Mouse (Mus musculus): ENCODE results near the gene Hic2. TPM values are rescaled to one million over a fixed set of nuclear protein-coding genes. Genes with fewer than 3 reads are reported as not detected.

Gene Hic2
- polyA plus RNA-seq, 1 experiment from 2014 or later = 9.4 TPM

DNA sequence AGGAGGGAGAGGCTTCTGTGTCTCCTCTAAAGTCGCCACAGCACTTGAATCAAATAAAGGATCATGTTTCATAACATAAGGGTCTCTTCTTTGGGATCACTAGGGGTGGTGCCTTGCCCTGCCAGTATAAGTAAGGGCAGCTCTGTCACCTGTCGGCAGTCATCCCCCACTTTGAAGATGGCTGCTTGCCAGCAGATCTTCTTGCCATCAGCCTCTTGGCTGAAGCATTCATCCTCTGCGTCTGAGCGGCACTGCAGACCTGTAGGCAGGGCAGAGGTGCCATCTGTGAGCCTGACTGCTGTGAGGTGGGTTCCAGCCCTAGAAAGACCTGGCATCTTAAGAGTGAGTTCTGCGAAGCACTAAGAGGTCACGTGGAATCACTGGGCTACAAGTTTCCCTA, 49.8 kb downstream of the Hic2 start:
- Histone ChIP-seq H3K4me1 (replicated peaks; ENCODE audit: control insufficient read depth, insufficient read depth, low read length) (peaks cover under 1% of the 10 kb centered on the region; the same call in 1 of the 2 replicates), H3K9me3 (ENCODE audit: control insufficient read depth, low read length) (no peaks in the 10 kb centered on the region), H3K9ac (replicated peaks; ENCODE audit: low read depth, low read length) (no peak overlapping the region), H3K4me3 (replicated peaks; ENCODE audit: low read length) (no peak overlapping the region), H3K27me3 (replicated peaks; ENCODE audit: control insufficient read depth, insufficient read depth, low read length) (peaks cover 11% of the 10 kb centered on the region), H3K27ac (ENCODE audit: low read length) (no peak overlapping the region), H3K4me2 (ENCODE audit: low read length) (no peak overlapping the region), H3K36me3 (ENCODE audit: control insufficient read depth, insufficient read depth) (peaks cover 22% of the 10 kb centered on the region)
- ATAC-seq = no peak
- WGBS = 72% methylated on average over 6 of the region's 6 CpGs

DNA sequence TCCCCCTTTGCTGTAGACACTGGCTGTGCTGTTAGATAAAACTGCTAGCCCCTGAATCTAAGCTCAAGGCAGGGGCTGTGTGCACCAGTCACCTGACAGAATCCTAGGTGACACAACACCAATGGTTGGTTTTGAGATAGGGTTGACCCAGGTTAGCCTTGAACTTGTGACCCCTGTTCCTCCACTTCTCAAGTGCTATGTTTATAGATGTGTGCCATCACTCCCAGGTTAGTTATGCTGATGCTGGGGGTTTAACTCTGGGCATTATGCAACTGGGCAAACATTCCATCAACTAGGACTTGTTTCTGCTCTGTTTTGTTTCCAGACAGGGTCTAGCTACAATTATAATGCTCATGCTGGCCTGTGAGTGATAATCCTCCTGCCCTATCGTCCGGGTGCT, 53.7 kb downstream of the Hic2 start:
- no peak for ATAC-seq
- 90% methylated on average over 2 of the region's 2 CpGs for WGBS

DNA sequence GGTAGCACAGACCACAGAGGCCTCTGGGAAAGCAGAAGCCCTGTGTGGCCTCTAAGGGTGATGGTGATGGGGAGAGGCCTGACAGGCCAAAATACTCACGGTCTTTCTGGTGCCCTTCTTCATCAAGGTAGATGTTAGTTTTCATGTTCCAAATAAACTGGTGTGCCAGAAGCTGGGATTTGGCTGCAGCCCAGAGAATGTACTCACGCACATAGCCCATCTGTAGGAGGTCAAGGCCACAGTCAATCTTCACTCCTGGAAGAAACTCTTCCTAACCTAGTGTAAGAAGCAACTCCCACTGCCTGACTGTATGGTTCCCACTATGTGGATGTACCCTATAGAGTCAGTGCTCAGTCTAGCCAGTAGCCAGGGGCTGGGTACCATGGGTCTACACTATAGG, 57.6 kb downstream of the Hic2 start:
- no peak overlapping the region for H3K27ac ChIP-seq (ENCODE audit: low read length)
- H3K4me3 ChIP-seq (replicated peaks; ENCODE audit: low read length) = no peak overlapping the region
- ATAC-seq = no peak
- no peaks in the 10 kb centered on the region for H3K9me3 ChIP-seq (ENCODE audit: control insufficient read depth, low read length)
- WGBS = 84% methylated on average over 2 of the region's 2 CpGs
- peaks cover 21% of the 10 kb centered on the region for H3K36me3 ChIP-seq (ENCODE audit: control insufficient read depth, insufficient read depth)
- H3K4me2 ChIP-seq (ENCODE audit: low read length) = no peak overlapping the region
- no peak overlapping the region for H3K9ac ChIP-seq (replicated peaks; ENCODE audit: low read depth, low read length)
- no peaks in the 10 kb centered on the region for H3K4me1 ChIP-seq (replicated peaks; ENCODE audit: control insufficient read depth, insufficient read depth, low read length)
- H3K27me3 ChIP-seq (replicated peaks; ENCODE audit: control insufficient read depth, insufficient read depth, low read length) = no peaks in the 10 kb centered on the region

More for the DNA sequence above, 53.7 kb downstream of the Hic2 start:
- no peak overlapping the region for H3K4me2 ChIP-seq (ENCODE audit: low read length)
- H3K27me3 ChIP-seq (replicated peaks; ENCODE audit: control insufficient read depth, insufficient read depth, low read length) = no peaks in the 10 kb centered on the region
- H3K4me3 ChIP-seq (replicated peaks; ENCODE audit: low read length) = no peak overlapping the region
- no peak overlapping the region for H3K27ac ChIP-seq (ENCODE audit: low read length)
- no peaks in the 10 kb centered on the region for H3K4me1 ChIP-seq (replicated peaks; ENCODE audit: control insufficient read depth, insufficient read depth, low read length)
- H3K9ac ChIP-seq (replicated peaks; ENCODE audit: low read depth, low read length) = no peak overlapping the region
- H3K9me3 ChIP-seq (ENCODE audit: control insufficient read depth, low read length) = no peaks in the 10 kb centered on the region
- H3K36me3 ChIP-seq (ENCODE audit: control insufficient read depth, insufficient read depth) = peaks cover 27% of the 10 kb centered on the region

DNA sequence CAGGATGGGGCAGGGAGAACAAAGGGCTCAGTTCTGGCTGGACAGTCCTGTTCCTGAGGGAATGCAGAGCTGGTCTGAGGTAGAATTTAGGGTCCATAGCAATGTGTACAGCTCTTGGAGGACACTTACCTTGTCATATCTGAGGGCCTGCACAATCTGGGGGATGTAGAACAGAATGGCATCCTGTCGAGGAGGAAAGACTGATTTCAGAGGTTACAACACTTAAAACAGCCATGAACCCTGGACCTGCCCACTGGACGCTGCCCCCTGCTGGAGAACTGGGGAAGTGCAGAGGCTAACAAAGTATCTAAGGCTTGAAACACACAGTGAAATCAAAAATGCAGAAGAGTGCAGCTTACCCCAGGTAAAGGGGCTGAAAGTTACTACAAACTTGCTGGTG, 59.4 kb downstream of the Hic2 start:
- Histone ChIP-seq H3K9ac (replicated peaks; ENCODE audit: low read depth, low read length) (no peak overlapping the region), H3K27ac (ENCODE audit: low read length) (no peak overlapping the region), H3K4me2 (ENCODE audit: low read length) (no peak overlapping the region), H3K9me3 (ENCODE audit: control insufficient read depth, low read length) (no peaks in the 10 kb centered on the region), H3K36me3 (ENCODE audit: control insufficient read depth, insufficient read depth) (peaks cover 20% of the 10 kb centered on the region), H3K4me3 (replicated peaks; ENCODE audit: low read length) (no peak overlapping the region), H3K27me3 (replicated peaks; ENCODE audit: control insufficient read depth, insufficient read depth, low read length) (no peaks in the 10 kb centered on the region), H3K4me1 (replicated peaks; ENCODE audit: control insufficient read depth, insufficient read depth, low read length) (no peaks in the 10 kb centered on the region)
- ATAC-seq = peak; percentile 20
- 2% methylated on average over 2 of the region's 2 CpGs for WGBS

DNA sequence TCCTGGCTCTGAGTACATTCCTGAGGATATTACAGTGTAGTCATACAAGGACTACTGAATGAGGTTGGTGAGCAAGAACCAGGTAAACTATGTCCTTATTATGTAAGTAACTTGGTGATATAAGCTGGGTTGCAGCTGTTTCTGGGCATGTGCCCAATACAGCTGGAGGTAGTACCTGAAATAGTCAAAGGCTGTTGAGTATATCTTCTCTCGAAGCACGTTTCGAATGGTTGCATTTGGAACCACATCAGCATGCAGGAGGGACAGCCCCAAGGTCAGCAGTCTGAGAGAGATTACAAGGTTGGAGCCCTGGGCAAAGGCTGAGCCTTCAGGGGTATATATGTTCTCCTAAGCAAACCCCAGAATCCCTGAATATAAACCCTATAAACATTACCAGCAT, 67.4 kb downstream of the Hic2 start:
- H3K27ac ChIP-seq (ENCODE audit: low read length) = no peak overlapping the region
- WGBS = 95% methylated on average over 3 of the region's 3 CpGs

DNA sequence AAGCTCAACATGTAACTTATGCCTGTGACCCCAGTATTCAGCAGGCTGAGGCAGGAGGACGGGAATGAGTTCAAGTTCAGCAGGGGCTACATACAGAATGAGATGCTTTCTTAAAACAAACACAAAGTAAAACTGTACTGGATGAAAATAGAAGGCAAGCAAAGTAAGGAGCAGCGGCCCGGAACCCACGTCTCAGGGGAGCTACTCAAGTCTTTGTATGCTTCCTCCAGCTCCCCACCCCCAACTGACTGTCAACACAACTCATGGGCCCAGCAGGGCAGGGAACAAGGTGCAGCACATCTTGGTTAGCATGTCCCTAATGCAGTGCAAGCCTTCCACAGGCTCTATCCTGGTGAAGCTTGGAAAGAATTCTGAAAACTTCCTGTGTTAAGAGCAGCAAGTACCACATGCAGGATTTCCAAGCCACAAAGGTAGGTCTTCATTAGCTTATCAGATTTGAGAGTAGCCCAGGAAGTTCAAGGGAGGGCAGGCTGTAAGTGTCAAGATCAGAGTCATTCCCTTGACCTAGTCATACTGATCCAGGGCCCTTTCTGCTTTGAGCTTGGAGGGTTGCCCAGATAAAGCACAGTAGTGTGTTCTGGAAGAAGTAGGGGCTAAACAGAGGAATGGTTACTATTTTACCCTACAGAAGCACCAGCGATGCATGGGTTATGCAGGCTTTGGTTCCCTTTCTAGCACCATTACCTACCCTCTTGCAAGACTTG, 70.3 kb downstream of the Hic2 start:
- ATAC-seq = no peak
- WGBS = 81% methylated on average over 5 of the region's 5 CpGs
- H3K4me1 ChIP-seq (replicated peaks; ENCODE audit: control insufficient read depth, insufficient read depth, low read length) = no peaks in the 10 kb centered on the region
- H3K4me3 ChIP-seq (replicated peaks; ENCODE audit: low read length) = no peak overlapping the region
- no peak overlapping the region for H3K27ac ChIP-seq (ENCODE audit: low read length)
- no peaks in the 10 kb centered on the region for H3K27me3 ChIP-seq (replicated peaks; ENCODE audit: control insufficient read depth, insufficient read depth, low read length)
- H3K9me3 ChIP-seq (ENCODE audit: control insufficient read depth, low read length) = no peaks in the 10 kb centered on the region
- no peak overlapping the region for H3K9ac ChIP-seq (replicated peaks; ENCODE audit: low read depth, low read length)
- H3K4me2 ChIP-seq (ENCODE audit: low read length) = no peak overlapping the region
- peaks cover 44% of the 10 kb centered on the region for H3K36me3 ChIP-seq (ENCODE audit: control insufficient read depth, insufficient read depth)

More for the DNA sequence above, 67.4 kb downstream of the Hic2 start:
- Histone ChIP-seq H3K27me3 (replicated peaks; ENCODE audit: control insufficient read depth, insufficient read depth, low read length) (no peaks in the 10 kb centered on the region), H3K4me1 (replicated peaks; ENCODE audit: control insufficient read depth, insufficient read depth, low read length) (no peaks in the 10 kb centered on the region), H3K4me2 (ENCODE audit: low read length) (no peak overlapping the region), H3K36me3 (ENCODE audit: control insufficient read depth, insufficient read depth) (peaks cover 36% of the 10 kb centered on the region), H3K9me3 (ENCODE audit: control insufficient read depth, low read length) (no peaks in the 10 kb centered on the region), H3K4me3 (replicated peaks; ENCODE audit: low read length) (no peak overlapping the region), H3K9ac (replicated peaks; ENCODE audit: low read depth, low read length) (no peak overlapping the region)
- ATAC-seq = no peak

DNA sequence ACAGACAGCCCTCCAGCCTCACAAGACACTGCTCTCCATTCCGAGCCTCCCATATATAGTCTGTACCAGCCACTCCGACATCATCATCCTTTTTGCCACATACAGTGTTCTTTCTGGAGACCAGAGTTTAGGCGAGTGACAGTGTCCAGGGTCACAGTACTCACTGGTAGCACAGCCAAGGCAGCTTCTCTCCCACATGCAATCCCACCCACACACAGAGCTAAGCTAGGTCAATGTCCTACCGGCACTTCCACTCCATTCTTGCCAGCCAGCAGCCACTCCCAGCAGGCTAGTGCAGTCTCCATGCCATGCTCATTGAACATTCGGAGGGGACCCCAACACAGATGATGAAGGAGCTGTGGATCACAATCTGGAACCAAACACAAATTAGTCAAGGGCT, 74.1 kb downstream of the Hic2 start:
- Histone ChIP-seq H3K4me2 (ENCODE audit: low read length) (no peak overlapping the region), H3K9me3 (ENCODE audit: control insufficient read depth, low read length) (no peaks in the 10 kb centered on the region), H3K27me3 (replicated peaks; ENCODE audit: control insufficient read depth, insufficient read depth, low read length) (no peaks in the 10 kb centered on the region), H3K4me1 (replicated peaks; ENCODE audit: control insufficient read depth, insufficient read depth, low read length) (no peaks in the 10 kb centered on the region), H3K4me3 (replicated peaks; ENCODE audit: low read length) (no peak overlapping the region), H3K36me3 (ENCODE audit: control insufficient read depth, insufficient read depth) (peaks cover 35% of the 10 kb centered on the region), H3K27ac (ENCODE audit: low read length) (no peak overlapping the region), H3K9ac (replicated peaks; ENCODE audit: low read depth, low read length) (no peak overlapping the region)
- WGBS = 93% methylated on average over 5 of the region's 5 CpGs
- no peak for ATAC-seq

DNA sequence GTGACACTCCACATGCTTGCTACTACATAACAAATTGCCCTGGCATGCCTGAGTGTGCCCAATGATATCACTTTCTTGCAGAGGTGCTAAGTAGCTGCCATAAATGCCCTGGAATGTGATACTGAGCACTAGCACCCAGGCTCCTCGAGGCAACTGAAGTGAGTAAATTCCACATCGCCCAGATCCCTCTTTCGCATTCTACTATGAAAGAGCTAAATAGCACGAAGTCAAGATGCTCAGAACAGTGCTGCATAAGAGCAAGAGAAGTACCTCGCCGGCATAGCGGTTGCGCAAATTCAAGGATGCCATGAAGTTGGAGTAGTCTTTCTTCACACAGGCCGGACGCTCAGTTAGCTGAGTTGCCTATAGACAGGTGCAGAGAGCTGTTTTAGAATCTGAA, 75.7 kb downstream of the Hic2 start:
- 95% methylated on average over 10 of the region's 10 CpGs for WGBS
- H3K4me2 ChIP-seq (ENCODE audit: low read length) = no peak overlapping the region
- no peak overlapping the region for H3K27ac ChIP-seq (ENCODE audit: low read length)
- H3K36me3 ChIP-seq (ENCODE audit: control insufficient read depth, insufficient read depth) = peaks cover 35% of the 10 kb centered on the region
- no peak overlapping the region for H3K4me3 ChIP-seq (replicated peaks; ENCODE audit: low read length)
- H3K9me3 ChIP-seq (ENCODE audit: control insufficient read depth, low read length) = no peaks in the 10 kb centered on the region
- H3K27me3 ChIP-seq (replicated peaks; ENCODE audit: control insufficient read depth, insufficient read depth, low read length) = no peaks in the 10 kb centered on the region
- no peak for ATAC-seq
- H3K4me1 ChIP-seq (replicated peaks; ENCODE audit: control insufficient read depth, insufficient read depth, low read length) = no peaks in the 10 kb centered on the region
- H3K9ac ChIP-seq (replicated peaks; ENCODE audit: low read depth, low read length) = no peak overlapping the region

DNA sequence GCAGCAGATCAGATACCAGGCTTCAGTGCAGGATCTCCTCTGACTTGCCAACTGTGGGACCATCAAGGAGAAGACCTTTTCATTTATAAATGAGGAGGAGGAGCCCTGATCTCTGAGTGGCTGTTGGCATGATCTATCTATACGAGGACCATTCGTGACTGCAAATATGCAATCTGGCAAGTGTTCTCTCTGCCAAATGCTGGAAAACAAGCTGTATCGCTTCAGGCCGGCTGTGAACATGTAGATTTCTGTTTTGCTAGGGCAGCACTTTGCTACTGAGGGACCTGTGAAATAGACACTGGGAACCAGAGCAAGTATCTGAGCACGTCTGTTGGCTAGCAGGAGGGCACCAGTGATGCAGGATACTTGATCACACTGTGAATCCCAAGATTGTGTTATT, 79.2 kb downstream of the Hic2 start:
- no peaks in the 10 kb centered on the region for H3K27me3 ChIP-seq (replicated peaks; ENCODE audit: control insufficient read depth, insufficient read depth, low read length)
- no peak overlapping the region for H3K4me2 ChIP-seq (ENCODE audit: low read length)
- no peak overlapping the region for H3K9ac ChIP-seq (replicated peaks; ENCODE audit: low read depth, low read length)
- H3K9me3 ChIP-seq (ENCODE audit: control insufficient read depth, low read length) = no peaks in the 10 kb centered on the region
- peaks cover 48% of the 10 kb centered on the region for H3K36me3 ChIP-seq (ENCODE audit: control insufficient read depth, insufficient read depth)
- no peak overlapping the region for H3K4me3 ChIP-seq (replicated peaks; ENCODE audit: low read length)
- H3K4me1 ChIP-seq (replicated peaks; ENCODE audit: control insufficient read depth, insufficient read depth, low read length) = no peaks in the 10 kb centered on the region
- H3K27ac ChIP-seq (ENCODE audit: low read length) = no peak overlapping the region
- ATAC-seq = no peak
- 84% methylated on average over 5 of the region's 5 CpGs for WGBS

Data from forebrain, embryonic 16.5 days (tissue).